Mouse (Mus musculus): ENCODE measurements around the gene Gm10322.

The Gm10322 gene

GRCm38 (mm10) chr10:59602043-59602442, 13.8 kb upstream of the Gm10322 start:
- DNase-seq (ENCODE audit: low spot score), result no peak

- DNase-seq (ENCODE audit: low spot score), result no peak
These were observed 13.0 kb upstream of the Gm10322 start for GRCm38 (mm10) chr10:59602891-59603290.

DNA sequence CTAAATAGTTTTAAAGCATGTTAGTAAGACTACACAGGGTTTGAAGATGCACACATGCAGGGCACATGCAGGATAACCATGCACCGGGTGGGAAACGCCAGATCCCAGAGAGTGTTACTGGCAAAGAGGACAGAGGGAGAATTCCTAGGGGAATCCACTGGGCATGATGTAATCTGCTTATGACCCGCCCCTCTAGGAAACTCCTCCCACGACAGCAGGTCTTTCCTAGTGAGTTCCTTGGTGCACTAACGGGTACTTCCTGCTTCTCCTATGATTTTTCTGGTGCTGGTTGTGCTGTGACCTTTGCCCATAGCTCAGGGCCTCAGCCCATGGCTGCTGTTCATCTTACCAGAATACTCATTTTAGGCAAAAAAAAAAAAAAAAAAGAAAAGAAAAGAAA, 12.0 kb upstream of the Gm10322 start:
- no peak for DNase-seq (ENCODE audit: low spot score)

DNA sequence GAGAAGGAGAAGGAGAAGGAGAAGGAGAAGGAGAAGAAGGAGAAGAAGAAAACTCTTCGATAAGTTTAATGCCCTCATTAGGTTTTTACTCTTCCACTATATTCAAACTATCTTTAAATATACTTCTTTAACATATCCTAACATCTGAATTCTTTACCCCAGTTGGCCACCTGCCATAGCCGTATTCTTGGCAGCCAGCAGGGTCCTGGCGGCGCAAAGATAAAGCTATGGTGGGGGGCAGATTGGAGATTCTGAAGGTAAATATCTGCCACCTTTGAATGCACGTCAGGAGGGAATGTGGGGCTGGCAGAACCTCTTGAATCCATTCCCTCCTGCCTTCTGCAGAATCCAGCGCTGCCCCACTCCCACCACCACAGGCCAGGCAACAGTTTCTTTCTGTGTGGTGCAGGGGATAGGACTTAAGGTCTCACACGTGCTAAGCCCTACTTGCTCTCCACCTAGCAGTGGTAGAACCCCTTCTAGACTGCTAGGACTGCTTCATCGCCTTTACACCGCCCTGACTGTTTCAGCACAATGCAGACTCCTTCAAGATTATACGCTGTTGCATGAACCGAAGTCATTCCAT, 10.9 kb upstream of the Gm10322 start:
- DNase-seq (ENCODE audit: low spot score), result no peak

GRCm38 (mm10) chr10:59613276-59613675, 2.6 kb upstream of the Gm10322 start:
- DNase-seq (ENCODE audit: low spot score), result no peak

GRCm38 (mm10) chr10:59614141-59614540, 1.7 kb upstream of the Gm10322 start:
- DNase-seq (ENCODE audit: low spot score), result no peak

DNA sequence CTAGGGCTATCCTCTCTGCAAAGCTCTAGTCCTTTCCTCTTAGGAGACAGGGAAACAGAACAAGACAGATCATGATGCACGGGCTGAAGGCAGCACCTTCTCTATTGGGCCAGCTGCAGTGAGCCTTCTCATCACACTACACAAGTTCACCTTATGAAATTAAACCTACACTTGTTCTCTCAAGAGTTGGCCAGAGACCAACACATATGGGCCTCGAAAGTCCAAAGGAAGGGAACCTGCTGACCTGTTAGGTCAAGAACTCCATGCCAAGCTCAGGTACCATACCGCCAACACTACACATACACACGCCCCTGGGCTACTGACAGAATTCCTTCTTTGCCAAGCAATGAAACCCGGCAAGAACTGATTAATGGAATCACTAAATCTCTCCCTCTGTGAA, 452 bp upstream of the Gm10322 start:
- DNase-seq (ENCODE audit: low spot score), result no peak

GRCm38 (mm10) chr10:59616522-59616921, 659 bp downstream of the Gm10322 start, which contains the start of gene Mcu:
TSS of gene Mcu (minus strand) at chr10:59616692.
- peak; percentile 90 for DNase-seq (ENCODE audit: low spot score)

GRCm38 (mm10) chr10:59617776-59618175, 1.9 kb downstream of the Gm10322 start:
- no peak for DNase-seq (ENCODE audit: low spot score)

GRCm38 (mm10) chr10:59621355-59621754, 5.5 kb downstream of the Gm10322 start:
- DNase-seq (ENCODE audit: low spot score), result no peak

DNA sequence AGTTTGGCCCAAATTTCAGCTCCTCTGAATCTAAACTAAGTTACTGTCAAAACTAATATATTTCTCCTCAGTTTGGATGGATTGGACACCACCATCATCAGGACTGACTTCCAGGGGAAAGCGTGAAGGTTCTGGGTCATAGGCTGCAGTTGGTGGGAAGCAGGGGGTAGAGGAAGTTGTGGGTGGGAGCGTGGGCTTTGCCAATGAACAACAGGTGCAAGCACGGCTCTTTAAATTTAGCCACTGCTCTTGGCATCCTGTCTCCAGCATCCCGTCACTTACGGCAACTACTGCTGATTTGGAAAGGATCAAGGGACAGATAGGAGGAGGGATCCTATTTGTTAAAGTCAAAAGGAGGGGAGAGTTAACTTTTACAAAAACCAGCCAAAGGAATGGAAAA, 7.6 kb downstream of the Gm10322 start:
- no peak for DNase-seq (ENCODE audit: low spot score)

GRCm38 (mm10) chr10:59628641-59629505, 13.0 kb downstream of the Gm10322 start:
- no peak for DNase-seq (ENCODE audit: low spot score)

DNA sequence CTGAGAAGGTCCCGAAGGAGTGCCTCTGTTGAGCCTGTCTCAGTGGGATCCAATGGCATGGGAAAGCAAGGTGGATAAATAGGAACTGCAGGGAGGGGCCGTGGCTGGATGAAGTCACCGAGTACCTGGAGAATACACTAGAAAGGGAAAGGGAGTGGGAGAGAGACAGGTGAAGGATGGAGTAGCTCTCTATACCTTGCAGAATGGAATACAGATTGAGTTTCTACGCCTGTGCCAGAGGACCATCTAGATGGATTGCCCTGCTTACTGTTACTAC, 13.6 kb downstream of the Gm10322 start:
- no peak for DNase-seq (ENCODE audit: low spot score)

DNA sequence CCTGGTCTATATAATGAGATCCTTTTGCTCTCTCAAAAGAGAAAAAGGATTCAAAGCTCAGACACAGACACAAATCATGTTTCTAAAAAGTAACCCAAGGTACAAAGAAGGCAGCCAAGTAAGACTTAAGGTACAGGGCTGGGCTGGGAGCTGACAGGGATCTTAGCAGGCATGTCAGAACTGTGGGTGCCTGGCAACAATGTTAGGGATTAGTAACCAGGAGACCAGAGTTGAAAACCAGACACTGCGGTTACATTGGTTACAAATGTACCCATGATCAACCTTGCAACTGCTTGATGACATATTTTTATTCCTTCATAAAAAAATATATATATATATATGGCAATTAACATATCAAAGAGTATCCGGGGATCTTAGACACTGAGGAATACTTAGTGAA, 20.2 kb downstream of the Gm10322 start:
- DNase-seq (ENCODE audit: low spot score), result no peak

DNA sequence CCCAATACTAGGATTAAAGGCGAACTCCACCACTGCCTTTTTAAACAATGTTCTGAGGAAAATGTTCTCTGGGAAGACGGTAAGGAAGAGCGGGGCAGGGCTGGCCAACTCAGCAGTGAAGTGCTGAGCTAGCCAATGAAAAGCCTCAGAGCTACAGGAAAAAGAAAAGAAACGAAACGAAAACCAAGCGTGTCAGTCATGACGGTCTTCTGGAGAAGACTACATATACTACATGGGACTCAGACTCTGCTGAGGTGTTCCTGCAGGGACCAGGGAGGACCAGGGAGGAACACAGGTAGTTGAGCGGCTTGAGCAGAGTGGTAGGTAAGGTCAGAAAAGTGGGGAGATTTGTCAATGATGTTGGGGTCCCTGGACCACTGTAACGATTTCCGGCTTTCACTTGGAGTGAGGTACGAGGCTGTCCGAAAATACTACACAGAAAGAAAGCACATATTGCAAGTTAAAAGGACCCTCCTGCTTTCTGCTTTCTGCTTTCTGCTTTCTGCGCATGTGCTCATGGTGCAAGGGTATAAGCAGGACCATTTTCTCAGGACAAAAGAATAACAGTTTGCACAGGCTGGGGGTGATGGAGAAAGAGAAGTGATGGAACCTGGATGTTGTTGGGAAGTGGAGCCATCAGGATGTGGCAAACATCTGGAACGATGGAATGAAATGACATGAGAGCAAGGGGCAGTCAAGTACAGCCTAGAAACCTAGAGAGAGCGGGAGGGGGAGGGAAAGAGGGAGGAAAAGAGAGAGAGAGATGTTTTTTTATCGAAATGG, 21.1 kb downstream of the Gm10322 start:
- DNase-seq (ENCODE audit: low spot score), result peak; percentile 8

GRCm38 (mm10) chr10:59637596-59638124, 21.8 kb downstream of the Gm10322 start:
- no peak for DNase-seq (ENCODE audit: low spot score)

GRCm38 (mm10) chr10:59638576-59638975, 22.7 kb downstream of the Gm10322 start:
- no peak for DNase-seq (ENCODE audit: low spot score)

GRCm38 (mm10) chr10:59642659-59643377, 27.0 kb downstream of the Gm10322 start:
- no peak for DNase-seq (ENCODE audit: low spot score)

DNA sequence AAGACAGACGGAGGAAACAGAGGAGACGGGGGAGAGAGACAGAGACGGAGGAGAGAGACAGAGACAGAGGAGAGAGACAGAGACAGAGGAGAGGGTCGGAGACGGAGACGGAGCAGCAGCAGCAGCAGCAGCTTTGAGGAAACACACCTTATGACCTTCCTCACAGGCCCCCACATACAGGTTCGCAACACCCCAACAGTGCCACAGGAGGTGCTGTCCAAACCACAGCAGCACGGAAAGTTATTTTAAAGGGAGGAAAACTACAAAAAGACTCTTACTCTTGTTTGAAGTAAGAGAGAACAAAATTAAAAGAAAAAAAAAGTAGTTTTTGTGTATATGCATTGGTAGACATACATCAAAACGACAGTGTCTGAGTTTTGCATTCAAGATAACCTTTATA, 27.8 kb downstream of the Gm10322 start:
- no peak for DNase-seq (ENCODE audit: low spot score)

GRCm38 (mm10) chr10:59644710-59645109, 28.8 kb downstream of the Gm10322 start:
- no peak for DNase-seq (ENCODE audit: low spot score)

GRCm38 (mm10) chr10:59645153-59645552, 29.3 kb downstream of the Gm10322 start:
- DNase-seq (ENCODE audit: low spot score), result no peak

DNA sequence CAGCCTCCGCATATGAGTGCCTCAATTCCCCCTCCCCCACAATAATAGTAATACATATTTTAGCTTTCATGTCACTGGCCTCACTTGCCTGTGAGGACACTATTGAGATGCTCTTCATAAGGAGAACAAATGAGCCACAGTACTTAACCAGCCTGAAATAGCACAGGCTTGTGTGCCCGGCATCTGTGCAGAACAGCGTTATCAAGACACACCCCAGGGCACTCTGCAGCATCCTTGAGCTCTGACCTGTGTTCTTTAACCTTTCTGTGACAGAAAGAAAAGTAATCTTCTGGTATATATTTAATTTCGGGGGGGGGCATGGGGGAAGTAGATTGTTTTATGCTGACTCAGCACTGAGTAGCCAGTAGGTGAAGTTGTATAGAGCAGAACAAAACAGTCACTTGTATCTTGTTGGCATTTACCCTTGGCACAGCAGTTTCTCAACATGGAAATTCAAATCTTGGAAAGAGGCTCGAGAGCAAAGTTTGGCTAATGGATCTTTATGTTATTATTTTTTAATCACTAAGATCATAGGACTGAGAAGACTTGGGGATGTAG, 31.0 kb downstream of the Gm10322 start:
- DNase-seq (ENCODE audit: low spot score), result no peak
